Mouse (Mus musculus) gastrocnemius, postnatal 4 days (tissue): Measurements from ENCODE around the gene Il16. TPM values are rescaled to one million over a fixed set of nuclear protein-coding genes. Genes with fewer than 3 reads are reported as not detected.

Source experiments
- DNase-seq, 2 experiments: peaks; one replicate each; pipeline ENCODE4 v3.0.0; 2021 to 2022; ENCODE audit warnings: low spot score in 2 of 2, mixed read lengths in 2 of 2
- total RNA-seq, 2 experiments: library from RNA; stranded (reverse); gene quantifications; 2 replicates each; pipeline ENCODE4 v1.2.3; 2021

Il16 gene
- total RNA-seq, 2 experiments from 2014 or later, result 9.1 to 10.5 TPM

DNA sequence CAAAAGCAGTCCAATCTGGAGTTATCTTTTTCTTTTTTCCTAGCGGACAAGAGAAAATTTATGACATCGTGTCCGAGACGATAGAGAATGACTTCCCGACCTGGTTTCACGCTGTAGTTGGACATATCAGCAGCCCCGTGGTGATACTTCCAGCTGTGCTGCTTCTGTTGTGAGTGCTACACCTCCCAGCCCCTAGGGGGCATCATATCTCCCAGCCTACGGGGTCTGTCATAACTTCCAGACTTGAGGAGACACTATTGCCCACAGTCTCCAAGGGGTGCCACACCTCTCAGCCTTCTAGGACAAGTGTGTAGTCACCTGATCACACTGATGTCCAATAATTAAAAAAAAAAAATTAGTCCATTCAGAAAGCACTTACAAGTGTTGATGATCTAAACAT lies 129.7 kb downstream of the Il16 start:
- no peak for DNase-seq

DNA sequence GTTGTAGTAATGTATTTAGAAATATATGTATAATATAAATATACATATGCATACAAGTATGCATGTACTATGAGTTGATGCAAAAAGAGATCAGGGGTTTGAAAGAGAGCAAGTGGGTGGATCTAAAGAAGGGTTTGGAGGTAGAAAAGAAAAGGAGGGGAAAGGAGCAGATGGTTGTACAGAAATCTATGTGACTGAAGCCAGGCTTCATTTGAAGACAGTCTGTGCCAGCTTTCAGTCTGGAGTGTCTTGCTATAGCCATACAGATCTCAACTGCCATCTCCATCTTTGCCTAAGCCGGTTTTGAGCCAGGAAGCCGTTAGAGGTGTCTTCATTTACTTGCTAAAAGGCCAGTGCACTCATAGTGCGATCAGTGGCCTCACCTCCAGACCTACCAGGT lies 130.3 kb downstream of the Il16 start:
- no peak for DNase-seq

DNA sequence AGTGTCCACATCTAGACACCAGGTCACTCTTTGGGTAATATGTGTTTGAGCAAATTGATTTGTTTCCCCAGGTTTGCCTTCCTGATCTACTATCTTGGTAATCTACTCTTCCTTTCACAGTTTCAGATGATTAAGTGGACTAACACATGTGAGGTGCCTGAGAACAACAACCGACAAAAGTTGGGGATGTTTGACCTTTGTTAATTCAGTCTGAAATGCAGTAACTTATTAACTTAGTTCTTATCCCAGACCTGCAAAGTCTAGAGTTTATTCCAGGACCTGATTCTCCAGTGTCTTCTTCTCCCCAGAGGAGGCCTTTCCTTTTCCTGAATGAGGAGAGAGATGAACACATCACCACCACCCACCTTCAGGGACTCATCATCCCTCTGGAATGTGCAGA lies 133.6 kb downstream of the Il16 start:
- no peak for DNase-seq

DNA sequence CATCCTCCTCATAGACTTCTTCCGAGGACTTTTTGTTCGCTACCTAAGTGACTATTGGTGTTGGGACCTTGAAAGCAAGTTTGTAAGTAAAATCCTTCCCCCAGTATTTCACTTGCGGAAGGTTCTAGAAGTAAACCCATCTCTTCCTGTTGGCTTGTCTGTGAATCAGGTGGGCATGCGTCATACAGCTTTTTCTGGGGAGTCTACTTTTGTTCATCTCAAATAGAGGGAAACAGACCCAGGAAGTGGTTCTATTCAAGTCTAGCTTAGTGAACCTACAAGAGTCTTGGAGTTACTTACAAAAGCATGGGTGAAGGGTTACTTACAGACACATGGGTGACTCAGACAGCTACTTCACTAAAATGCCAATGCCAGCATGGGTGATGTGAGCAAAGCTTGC lies 135.6 kb downstream of the Il16 start:
- no peak for DNase-seq

DNA sequence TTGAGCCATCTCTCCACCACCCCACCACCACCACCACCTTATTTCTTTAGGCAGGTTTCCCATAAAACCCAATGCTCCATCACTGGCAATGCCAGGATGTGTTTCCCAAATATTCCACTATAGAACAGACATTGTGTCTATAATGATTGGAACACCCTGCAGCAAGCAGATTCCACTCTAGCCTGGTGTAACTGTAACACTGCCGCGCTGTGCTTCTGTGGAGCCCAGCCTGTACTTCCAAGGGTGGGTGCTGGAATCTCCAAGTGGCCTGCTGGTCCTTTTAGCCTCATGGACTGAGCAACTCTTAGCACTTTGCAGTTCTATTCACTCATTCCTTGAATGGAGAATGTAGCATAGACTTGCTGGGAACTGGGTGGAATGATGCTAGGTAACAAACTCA lies 138.7 kb downstream of the Il16 start:
- DNase-seq, result no peak

DNA sequence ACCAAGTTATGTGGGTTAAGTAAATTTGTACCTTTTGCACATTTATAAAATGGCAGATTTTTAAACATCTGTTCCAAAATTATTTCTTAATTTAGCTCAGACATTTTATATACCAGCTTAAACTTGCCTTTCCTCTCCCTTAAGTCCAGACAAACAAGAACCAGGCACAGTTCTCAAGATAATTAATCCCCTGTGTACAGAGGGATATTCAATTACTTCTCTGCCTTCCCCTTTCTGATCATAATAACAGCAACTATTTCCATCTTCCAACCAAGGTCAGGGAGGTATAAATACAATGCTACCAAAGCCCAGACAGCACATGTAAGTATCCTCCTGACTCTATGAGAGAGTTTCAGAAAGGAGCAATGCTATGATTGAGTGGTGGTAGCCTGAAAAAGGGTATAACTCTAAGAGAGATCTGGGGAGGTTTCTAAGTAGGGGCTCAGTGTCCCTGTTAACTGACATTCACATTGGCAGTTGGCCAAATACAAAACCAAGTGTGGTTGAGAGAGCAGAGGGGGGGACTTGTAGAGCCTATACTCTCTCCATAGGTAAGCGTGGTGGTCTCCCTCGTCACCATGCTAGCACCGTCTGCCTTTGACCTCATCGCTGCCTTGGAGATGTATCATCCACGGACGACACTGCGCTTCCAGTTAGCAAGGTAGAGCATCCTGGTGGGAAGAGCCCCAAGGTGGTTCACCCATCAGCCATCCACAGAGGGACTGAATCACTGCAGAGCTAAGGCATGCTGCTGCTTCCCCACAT lies 141.2 kb downstream of the Il16 start:
- DNase-seq, result no peak

DNA sequence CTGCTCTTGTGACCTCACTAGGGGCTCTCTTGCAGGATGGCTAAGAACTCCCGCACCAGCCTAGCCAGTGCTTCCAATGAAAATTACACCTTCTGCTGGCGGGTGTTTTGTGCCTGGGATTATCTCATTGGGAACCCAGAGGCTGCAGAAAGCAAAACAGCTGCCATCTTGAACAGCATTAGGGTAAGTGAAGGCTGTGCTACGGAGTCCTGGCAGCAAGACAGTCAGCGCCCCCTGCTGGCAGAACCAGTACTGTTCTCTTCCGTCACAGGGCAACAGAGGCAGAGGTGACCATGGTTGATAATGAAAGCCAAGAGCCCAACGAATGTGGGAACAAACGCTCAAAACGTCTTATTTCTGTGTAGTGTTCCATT lies 145.6 kb downstream of the Il16 start:
- DNase-seq, result peak in 1 of 2 experiments; percentile 42

DNA sequence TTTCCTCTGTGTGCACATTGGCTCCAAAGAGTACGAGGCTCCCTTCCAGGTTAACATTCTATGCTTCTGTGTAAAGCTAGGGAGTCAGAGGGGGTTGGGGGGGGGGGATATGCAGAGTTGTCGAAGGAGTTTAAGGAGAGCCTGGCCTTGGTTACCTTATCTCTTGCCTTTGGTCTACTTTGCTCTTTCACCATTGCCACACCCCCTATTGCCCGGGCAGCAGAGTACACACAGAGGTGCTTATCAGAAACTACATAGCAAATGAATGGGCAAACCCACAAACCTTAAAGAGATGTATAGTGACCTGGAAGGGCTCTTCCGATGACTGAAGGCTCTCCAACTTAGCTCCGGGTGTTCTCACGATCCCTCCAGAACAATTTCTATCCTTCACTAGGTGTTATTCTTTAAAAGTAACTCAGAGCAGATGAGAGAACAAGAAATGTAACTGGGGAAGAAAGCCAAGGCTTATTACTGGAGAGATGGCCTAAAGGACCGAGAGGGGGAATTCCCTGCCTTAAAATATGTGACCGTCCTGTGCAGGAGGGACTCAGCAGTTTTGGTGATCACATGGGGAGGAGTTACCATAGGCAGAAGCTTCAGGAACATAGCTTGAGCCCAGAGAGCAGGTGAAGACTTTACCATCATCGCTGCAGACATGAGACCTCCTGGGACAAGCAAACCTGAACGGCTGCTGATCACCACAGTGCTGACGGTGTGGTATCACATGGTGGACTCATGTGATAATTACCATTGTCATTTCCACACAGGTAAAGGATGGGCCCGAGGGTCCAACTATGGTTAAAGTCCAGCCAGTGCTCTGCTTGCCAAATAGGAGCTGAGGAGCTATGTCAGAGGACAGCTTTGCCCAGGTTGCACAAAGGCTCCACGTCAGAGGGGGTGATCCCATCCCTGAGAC lies 146.3 kb downstream of the Il16 start:
- DNase-seq, result no peak

DNA sequence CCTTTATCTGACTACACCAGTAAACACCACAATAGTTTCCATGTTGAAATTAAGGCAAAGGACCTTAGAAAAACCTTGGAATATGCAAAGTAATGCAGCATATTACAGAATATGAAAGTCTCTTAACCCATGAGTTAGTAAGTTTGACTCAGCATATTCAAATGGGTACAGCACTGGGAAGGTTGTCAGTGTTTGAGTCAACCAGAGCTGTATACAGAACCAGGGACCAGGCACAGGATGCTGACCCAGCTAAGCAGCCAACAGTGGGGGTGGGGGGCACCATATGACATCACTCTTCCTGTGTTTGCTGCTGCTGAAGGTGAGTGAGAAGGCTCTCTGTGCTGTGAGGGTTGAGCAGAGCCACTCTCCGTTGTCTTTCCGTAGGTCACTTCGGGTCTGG lies 148.5 kb downstream of the Il16 start:
- DNase-seq, result no peak

DNA sequence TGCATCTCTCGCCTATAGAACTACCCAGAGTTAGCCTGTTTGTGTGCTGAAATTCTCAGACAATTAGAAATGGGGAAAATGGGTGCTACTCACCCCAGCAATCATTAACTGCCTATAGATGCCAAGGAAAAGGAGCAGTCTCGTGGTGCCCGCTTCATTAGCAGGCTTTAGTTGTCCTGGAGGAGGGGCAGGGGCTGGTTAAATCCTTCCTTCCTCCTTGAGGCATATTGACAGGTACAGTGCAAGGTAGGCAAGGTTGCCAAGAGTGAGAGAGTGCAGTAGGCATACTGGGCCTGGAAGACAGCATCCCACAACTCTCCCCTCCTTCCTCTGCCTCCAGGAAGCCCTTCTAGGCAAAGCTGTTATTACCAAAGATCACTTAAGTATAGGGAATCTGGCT lies 151.5 kb downstream of the Il16 start:
- no peak for DNase-seq

Other genes with a start within 250 kb of the Il16 start
- gene Tmc3, start 160.8 kb downstream of the Il16 start, total RNA-seq, result 1 to 10 TPM; 1.2 to 2.0 TPM
- gene Stard5, start 113.8 kb downstream of the Il16 start, total RNA-seq, result 10 to 100 TPM; 14.9 to 15.3 TPM
- gene Cfap161, start 49.2 kb upstream of the Il16 start, total RNA-seq, result not detected
- gene Tlnrd1, start 138.6 kb upstream of the Il16 start, total RNA-seq, result 10 to 100 TPM; 16.3 to 17.4 TPM
- gene Mesd, start 138.7 kb upstream of the Il16 start, total RNA-seq, result 10 to 100 TPM; 58.3 to 60.0 TPM